Mouse (Mus musculus): ENCODE data around the gene Sepsecs.
A peak's percentile ranks its signal among the peaks of the same experiment; 100 is the strongest.

Gene Sepsecs

DNA sequence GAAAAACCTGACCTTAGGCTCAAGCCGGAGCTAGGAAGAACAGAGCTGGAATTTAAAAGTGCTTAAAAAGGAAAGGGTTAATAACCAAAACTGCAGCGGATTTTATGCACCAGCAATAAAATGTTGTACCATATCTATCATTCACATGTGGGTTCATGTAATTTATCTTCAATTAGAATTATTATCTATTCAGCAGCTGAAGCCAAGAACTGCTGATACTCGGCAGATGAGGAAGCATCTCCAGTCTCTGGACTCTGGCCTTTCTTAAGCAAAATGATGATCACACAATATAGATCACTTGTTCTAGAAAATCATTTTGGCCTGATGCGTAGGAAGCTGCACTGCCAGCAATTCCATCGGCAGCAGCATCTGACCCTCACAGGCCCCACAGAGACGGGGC, 27.8 kb downstream of the Sepsecs start:
- no peak for DNase-seq

DNA sequence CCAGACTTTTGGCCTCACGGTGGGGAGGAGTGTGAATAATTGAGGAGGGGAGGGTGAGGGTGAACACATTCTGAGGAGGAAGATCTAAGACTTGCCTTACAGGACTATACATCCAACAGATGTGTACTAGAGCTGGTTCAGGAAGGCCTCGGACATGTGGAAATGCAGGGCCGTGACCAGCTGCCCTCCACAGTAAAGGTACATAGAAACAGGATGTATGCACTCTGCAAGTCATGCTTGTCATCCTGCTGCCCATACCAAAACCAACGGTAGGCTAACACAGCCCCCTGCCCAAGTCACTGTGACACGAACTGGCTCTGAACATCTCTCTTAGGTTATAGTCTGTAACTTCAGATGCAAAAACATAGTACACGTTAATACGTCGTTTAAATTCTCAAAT, 30.6 kb downstream of the Sepsecs start:
- no peak for DNase-seq

DNA sequence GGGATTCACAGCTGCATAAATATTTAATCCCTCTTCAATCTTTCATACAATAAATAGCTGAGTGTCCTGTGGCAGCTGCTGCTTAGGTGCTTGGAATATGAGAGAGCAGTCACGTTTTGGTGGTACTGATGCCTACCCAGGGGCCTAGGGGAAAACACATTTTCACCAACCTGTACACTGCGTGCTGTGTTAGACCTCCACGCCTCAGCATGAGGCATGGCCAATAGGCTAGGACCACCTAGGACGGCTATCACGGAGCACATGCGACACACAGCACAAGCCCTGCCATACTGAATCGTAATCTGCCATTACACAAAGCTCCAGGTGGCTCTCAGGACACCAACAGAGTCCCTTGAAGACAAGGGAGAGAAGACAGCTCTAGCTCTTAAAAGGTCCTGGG, 31.5 kb downstream of the Sepsecs start:
- DNase-seq, result no peak

GRCm38 (mm10) chr5:52636923-52637322, 32.6 kb downstream of the Sepsecs start:
- no peak for DNase-seq

DNA sequence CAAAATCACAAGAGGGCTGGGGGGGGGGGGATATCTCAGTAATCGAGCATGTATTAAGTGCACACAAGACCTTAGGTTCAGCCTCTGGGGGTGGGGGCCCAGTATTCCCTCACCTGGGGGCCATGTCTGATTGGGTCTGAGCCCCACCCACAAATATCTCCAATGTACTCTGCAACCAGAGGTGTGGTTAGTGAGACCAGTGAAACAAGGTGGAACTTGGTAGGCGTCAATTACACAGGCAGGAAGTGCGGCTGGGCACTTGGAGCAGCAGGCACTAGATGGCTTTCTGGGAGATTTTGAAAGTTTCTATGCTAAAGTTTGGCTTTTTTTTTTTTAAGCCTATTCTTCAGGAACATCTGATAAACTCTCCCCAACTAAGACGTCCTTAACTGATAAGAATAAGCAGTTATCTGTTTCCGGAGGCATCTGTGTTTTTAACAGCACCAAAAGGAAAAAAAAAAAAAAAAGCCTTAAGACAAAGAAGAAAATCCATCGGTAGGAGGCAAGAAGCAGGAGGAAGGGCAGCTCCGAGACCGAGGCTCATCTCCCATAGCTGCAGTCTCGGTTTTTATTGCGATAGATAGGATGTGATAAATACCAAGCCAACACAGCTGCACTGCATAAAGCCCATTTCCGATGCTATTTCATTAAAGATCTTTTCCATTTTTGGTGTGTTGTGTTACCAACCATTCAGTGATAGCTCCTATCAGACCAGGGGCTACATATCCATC, 33.3 kb downstream of the Sepsecs start:
- no peak for DNase-seq

GRCm38 (mm10) chr5:52634017-52634416, 35.5 kb downstream of the Sepsecs start:
- DNase-seq, result no peak

- DNase-seq, result no peak
Measured at GRCm38 (mm10) chr5:52630541-52630940, 39.0 kb downstream of the Sepsecs start.

DNA sequence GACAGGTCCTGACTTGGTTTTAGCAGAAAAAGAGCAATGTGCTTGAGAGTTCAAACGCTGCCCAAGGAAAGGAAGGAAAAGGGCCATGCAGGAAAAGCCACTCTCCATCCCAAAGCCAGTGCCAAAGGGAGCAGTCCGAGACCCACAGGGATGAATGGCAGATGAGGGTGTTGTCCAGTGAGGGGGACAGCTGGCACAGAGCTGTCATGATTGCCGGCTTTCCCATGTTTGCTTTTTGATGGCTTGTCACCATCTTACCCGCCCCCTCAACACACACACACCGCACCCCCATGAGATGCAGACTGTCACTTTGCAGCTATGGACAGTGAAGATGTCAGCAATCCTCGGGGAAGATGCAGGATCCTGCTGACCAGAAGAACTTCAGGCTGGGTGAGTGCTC, 40.3 kb downstream of the Sepsecs start:
- DNase-seq, result no peak

DNA sequence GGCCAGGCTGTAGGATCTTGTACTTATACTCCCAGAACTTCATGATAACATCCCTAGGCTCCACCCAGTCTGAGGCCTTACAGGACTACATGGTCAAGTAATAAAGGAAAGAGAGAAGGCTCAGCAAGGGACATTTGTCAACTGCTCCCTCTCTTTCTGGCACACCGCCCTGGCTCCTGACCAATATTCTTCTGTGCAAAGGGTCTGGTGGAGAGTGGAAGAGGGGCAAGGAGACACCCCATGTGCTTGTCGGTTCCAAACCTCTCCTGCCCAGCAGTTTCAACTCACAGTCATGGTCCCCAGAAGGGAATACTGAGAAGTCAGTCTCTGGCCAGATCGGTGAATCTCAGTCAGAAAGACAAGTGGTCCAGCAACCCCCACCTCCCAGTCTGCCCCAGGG, 40.7 kb downstream of the Sepsecs start:
- no peak for DNase-seq

DNA sequence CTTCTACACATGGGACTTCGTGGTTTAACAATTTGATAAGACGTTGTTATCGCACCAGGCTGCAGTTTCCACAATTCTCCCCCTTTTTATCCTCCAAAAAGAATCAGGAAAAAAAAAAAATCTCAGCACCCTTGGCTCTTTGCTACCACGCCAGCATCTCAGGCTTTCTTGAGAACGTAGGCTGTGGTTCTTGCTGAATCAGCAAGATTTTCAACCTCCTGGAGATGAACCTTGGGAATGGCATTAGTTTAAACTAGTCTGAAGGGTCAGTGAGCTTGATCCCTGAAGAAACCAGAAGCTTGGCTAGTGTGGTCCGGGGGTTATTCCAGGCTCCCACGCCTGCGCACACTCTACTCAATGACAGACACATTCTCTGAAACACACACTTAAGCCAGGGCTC, 41.8 kb downstream of the Sepsecs start:
- DNase-seq, result no peak

DNA sequence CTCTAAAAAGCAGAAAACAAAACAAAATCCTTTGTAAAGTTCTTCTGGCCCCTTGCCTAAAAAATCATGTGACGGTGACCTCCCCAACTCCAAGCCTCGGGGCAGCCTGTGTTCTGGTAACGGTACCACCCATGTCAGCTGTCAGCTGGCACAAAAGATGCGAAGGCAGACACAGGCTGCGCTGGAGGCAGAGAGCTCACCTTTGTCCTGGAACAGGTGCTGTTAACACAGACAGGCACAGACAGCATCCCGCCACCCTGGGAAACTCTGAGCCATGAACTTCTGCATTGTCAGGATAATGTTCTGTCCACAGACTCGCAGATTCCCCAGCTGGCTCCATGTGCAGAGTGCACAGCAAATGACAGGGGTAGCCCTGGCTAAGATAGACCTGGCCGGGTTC, 43.4 kb downstream of the Sepsecs start:
- no peak for DNase-seq

- DNase-seq, result no peak
Measured at GRCm38 (mm10) chr5:52624956-52625355, 44.6 kb downstream of the Sepsecs start.

DNA sequence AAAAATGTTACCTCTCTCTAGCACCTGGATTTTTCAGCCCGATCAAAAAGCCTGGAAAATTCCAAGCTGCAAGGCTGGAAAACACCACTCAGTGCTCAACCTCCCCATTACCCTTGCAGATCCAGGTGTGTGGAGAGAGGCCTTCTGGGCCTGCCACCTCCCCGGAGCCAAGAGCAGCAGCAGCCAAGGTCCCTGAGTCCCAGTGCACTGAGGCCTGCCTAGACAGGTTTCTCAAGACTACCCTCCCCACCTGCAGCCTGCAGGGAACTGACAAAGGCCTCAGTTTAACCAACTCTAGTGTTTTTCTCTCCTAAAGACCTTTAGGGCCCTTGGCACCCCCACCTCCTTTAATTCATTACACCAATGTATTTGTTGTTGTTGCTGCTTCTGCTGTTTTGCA, 46.4 kb downstream of the Sepsecs start:
- DNase-seq, result no peak

- DNase-seq, result peak; percentile 61
Measured at GRCm38 (mm10) chr5:52618348-52619270, 50.9 kb downstream of the Sepsecs start.

GRCm38 (mm10) chr5:52617711-52618347, 51.7 kb downstream of the Sepsecs start:
- DNase-seq, result no peak

DNA sequence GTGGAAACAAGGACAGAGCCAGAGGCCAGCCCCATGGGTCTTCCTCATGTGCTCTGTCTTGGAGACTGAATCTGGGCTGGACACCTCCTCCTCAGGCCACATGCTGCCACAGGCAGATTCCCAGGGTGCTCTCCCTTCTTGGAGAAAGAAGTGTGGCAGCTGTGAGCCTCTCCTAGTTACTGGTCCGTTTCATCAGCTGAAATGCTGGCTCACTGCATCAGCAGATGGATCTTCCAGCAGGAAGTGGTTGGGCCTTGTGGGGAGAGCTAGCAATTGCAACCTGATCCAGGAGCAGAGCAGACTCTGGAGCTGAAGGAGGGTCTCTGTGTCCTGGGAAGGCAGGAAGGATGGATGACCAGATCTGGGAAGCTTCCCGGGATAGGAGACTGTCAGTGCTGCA, 53.0 kb downstream of the Sepsecs start:
- DNase-seq, result no peak

- DNase-seq, result no peak
Measured at GRCm38 (mm10) chr5:52615421-52615820, 54.1 kb downstream of the Sepsecs start.

GRCm38 (mm10) chr5:52614686-52615085, 54.8 kb downstream of the Sepsecs start:
- DNase-seq, result no peak

GRCm38 (mm10) chr5:52612776-52613175, 56.7 kb downstream of the Sepsecs start:
- DNase-seq, result no peak

DNA sequence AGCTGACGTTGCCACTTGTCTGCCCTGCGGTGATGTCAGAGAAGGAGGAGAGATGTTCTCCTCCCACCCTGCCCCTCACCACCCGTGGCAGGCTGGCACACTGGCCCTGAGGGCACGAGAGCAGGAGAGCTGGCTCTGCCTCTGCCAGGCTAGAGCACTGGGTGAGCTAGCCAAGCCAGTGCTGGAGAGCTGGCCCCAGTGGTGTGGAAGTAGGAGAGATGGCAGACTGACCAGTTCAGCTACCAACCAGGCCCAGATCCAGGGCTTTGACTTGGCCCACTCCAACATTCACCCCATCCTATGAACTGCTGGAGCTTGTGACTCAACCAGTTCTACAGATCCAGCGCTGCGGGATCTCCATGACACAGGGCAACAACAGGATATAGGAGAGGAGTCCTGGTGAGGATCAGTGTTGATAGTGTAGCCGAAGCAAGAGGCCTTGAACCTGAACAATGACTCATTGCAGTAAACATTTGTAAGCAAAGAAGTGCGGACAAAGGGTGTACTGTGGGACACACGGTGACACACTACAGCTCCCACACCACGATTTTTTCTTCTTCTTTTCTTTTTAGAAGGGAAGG, 58.1 kb downstream of the Sepsecs start:
- DNase-seq, result no peak

DNA sequence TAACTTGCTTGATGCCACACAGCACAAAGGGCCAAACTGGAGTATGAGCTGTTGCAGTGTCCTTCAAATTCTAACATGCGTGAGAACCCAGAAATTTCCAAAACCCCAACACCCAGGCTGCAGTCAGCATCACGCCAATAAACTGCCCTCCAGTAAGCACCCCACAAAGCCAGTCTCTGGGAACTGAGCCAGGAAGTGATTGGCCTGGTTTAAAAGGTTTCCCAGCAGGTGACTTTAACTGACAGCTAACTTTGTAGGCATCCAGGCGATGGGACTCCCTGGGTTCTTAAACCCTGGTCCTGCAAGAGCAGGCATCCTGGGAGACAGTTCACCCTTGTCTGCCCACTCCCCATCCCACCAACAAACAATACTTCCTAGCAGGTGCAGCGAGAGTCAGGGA, 59.2 kb downstream of the Sepsecs start:
- no peak for DNase-seq

DNA sequence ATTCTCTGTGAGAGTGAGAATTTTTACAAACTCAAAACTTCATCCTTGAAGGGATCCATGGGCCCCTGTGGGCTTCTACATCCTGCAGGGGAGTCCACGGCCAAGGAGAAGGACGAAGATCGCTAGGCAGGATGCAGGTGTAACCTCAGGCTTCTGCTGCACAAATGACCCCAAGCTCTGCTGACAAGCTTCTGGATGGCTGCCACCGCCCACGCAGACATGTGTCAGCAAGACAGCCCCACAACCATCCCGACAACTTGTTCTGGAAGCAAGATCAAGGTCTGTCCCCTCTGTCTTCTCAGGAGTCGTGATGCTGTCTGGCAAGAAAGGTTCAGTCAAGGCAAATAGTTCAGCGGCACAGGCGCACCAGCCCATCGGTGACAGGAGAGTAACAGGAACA, 59.8 kb downstream of the Sepsecs start:
- DNase-seq, result no peak

- DNase-seq, result no peak
Measured at GRCm38 (mm10) chr5:52604582-52605041, 64.9 kb downstream of the Sepsecs start.
